In genomic region chr1:172119720-172120119, GRCm38 (mm10) we compare ENCODE assay signal across 8 mouse cellular contexts. TPM values are rescaled to one million over a fixed set of nuclear protein-coding genes. Genes with fewer than 3 reads are reported as not detected.
DNase-seq lines count a peak whose midpoint lies in the region; ATAC-seq and TF ChIP-seq lines count a peak whose summit lies in the region.

No protein-coding gene starts in this region.

- H3K4me3 ChIP-seq in cortical plate, adult 2 months (ENCODE audit: insufficient read depth, low read length): no peak overlapping the region
- no peak overlapping the region for H3K4me3 ChIP-seq in hindbrain, embryonic 11.5 days (ENCODE audit: low read depth, low read length)
- no peak overlapping the region for H3K4me3 ChIP-seq in lung, adult 2 months (replicated peaks; ENCODE audit: extremely low read depth, low read depth, low read length)
- H3K4me3 ChIP-seq in stomach, postnatal 0 days (ENCODE audit: low read depth, low read length): no peak overlapping the region

- H3K27ac ChIP-seq in cortical plate, adult 2 months (ENCODE audit: insufficient read depth, low read length): no peak overlapping the region
- H3K27ac ChIP-seq in hindbrain, embryonic 11.5 days (ENCODE audit: low read depth, low read length): no peak overlapping the region
- H3K27ac ChIP-seq in stomach, postnatal 0 days (replicated peaks): no peak overlapping the region

- no peaks in the 10 kb centered on the region for H3K4me1 ChIP-seq in cortical plate, adult 2 months (ENCODE audit: control insufficient read depth, insufficient read depth, low read length)
- H3K4me1 ChIP-seq in hindbrain, embryonic 11.5 days (replicated peaks; ENCODE audit: control insufficient read depth, insufficient read depth, low read length): no peaks in the 10 kb centered on the region
- H3K4me1 ChIP-seq in lung, adult 2 months (ENCODE audit: control insufficient read depth, insufficient read depth, low read length): no peaks in the 10 kb centered on the region
- H3K4me1 ChIP-seq in stomach, postnatal 0 days (replicated peaks; ENCODE audit: control insufficient read depth, insufficient read depth): no peaks in the 10 kb centered on the region

- TF ChIP-seq EP300 in stomach, postnatal 0 days (optimal IDR thresholded peaks at IDR 0.05): no peak

- peak; percentile 69 for TF ChIP-seq CTCF in cortical plate, adult 2 months (IDR thresholded peaks at IDR 0.05; ENCODE audit: extremely low read depth, insufficient read depth, low read length)
- TF ChIP-seq CTCF in lung, adult 2 months (IDR thresholded peaks at IDR 0.05; ENCODE audit: insufficient read depth, low read length): peak; percentile 59
- TF ChIP-seq CTCF in stomach, postnatal 0 days (IDR thresholded peaks at IDR 0.05; ENCODE audit: low read depth): peak; percentile 85

- no peaks in the 10 kb centered on the region for H3K9me3 ChIP-seq in hindbrain, embryonic 11.5 days (ENCODE audit: control insufficient read depth, low read length)
- H3K9me3 ChIP-seq in stomach, postnatal 0 days (ENCODE audit: control insufficient read depth, low read length): no peaks in the 10 kb centered on the region

- WGBS in hindbrain, embryonic 11.5 days: 65% methylated on average over 3 of the region's 3 CpGs
- WGBS in lung, adult 2 months: 45% methylated on average over 3 of the region's 3 CpGs
- WGBS in stomach, postnatal 0 days: 34% methylated on average over 3 of the region's 3 CpGs

- no peak for TF ChIP-seq POLR2A in cortical plate, adult 2 months (IDR thresholded peaks at IDR 0.05; ENCODE audit: extremely low read depth, insufficient read depth, low read length)
- no peak for TF ChIP-seq POLR2A in lung, adult 2 months (IDR thresholded peaks at IDR 0.05; ENCODE audit: borderline replicate concordance, extremely low read depth, low read depth, low read length)

- H3K4me2 ChIP-seq in hindbrain, embryonic 11.5 days (replicated peaks; ENCODE audit: low read depth, low read length): no peak overlapping the region
- H3K4me2 ChIP-seq in stomach, postnatal 0 days (replicated peaks; ENCODE audit: low read depth): no peak overlapping the region

- H3K9ac ChIP-seq in hindbrain, embryonic 11.5 days (ENCODE audit: low read depth, low read length): no peak overlapping the region
- no peak overlapping the region for H3K9ac ChIP-seq in stomach, postnatal 0 days (ENCODE audit: low read length)

- peak; percentile 40; the same call in 1 of the 2 replicates for ATAC-seq in hindbrain, embryonic 11.5 days (ENCODE audit: low FRiP score)
- peak; percentile 62; the same call in 1 of the 2 replicates for ATAC-seq in stomach, postnatal 0 days (ENCODE audit: low FRiP score, low TSS enrichment)

- DNase-seq in frontal cortex, adult 2 months (ENCODE audit: extremely low spot score in 1 of 2, low spot score in 1 of 2): peak; percentile 42 to 69
- DNase-seq in frontal cortex, postnatal 25 days (ENCODE audit: low spot score in 2 of 2): no peak
- peak; percentile 32 for DNase-seq in urinary bladder, postnatal 14 days (ENCODE audit: low spot score)
- DNase-seq in urinary bladder, postnatal 10 days (ENCODE audit: low spot score): no peak
- peak; percentile 73 for DNase-seq in hindbrain, embryonic 11.5 days (ENCODE audit: low spot score)
- DNase-seq in lung, adult 2 months: no peak
- peak; percentile 28 for DNase-seq in stomach, postnatal 0 days (ENCODE audit: low spot score)

- peaks cover 11% of the 10 kb centered on the region for H3K36me3 ChIP-seq in hindbrain, embryonic 11.5 days (ENCODE audit: control insufficient read depth, insufficient read depth, low read length)
- H3K36me3 ChIP-seq in stomach, postnatal 0 days (ENCODE audit: control insufficient read depth, insufficient read depth, low read length): peaks cover 45% of the 10 kb centered on the region

- no peaks in the 10 kb centered on the region for H3K27me3 ChIP-seq in hindbrain, embryonic 11.5 days (ENCODE audit: control insufficient read depth, insufficient read depth, low read length)
- no peaks in the 10 kb centered on the region for H3K27me3 ChIP-seq in stomach, postnatal 0 days (ENCODE audit: control insufficient read depth, insufficient read depth, low read length)

RNA-seq across cellular contexts. Expression of gene Pex19, which starts 6.8 kb away (rescaled TPM):
- 81.2 and 84.3 TPM in 2 replicates for polyA plus RNA-seq in frontal cortex, adult 2 months (2012; rRNA removed)
- 85.8 and 87.6 TPM in 2 replicates for polyA plus RNA-seq in cortical plate, adult 2 months (2012; rRNA removed)
- polyA plus RNA-seq in hindbrain, embryonic 11.5 days (2014; fragmentation: Nextera tagmentation; extraction: Ambion mirVana): 173 and 179 TPM in 2 replicates
- 47.4 and 63.0 TPM in 2 replicates for polyA plus RNA-seq in lung, adult 2 months (2012; rRNA removed)
- 82.9 and 92.0 TPM in 2 replicates for polyA plus RNA-seq in stomach, postnatal 0 days (2015; fragmentation: Nextera tagmentation; extraction: Ambion mirVana)

RNA-seq across cellular contexts. Expression of gene Dcaf8, which starts 28.2 kb away (rescaled TPM):
- 92.6 and 102 TPM in 2 replicates for polyA plus RNA-seq in frontal cortex, adult 2 months (2012; rRNA removed)
- 99.6 and 106 TPM in 2 replicates for polyA plus RNA-seq in cortical plate, adult 2 months (2012; rRNA removed)
- 87.8 and 96.0 TPM in 2 replicates for polyA plus RNA-seq in hindbrain, embryonic 11.5 days (2014; fragmentation: Nextera tagmentation; extraction: Ambion mirVana)
- 58.0 and 74.9 TPM in 2 replicates for polyA plus RNA-seq in lung, adult 2 months (2012; rRNA removed)
- 57.0 and 59.8 TPM in 2 replicates for polyA plus RNA-seq in stomach, postnatal 0 days (2015; fragmentation: Nextera tagmentation; extraction: Ambion mirVana)

RNA-seq across cellular contexts. Expression of gene Ncstn, which starts 37.1 kb away (rescaled TPM):
- polyA plus RNA-seq in frontal cortex, adult 2 months (2012; rRNA removed): 82.6 and 88.1 TPM in 2 replicates
- 89.5 and 90.6 TPM in 2 replicates for polyA plus RNA-seq in cortical plate, adult 2 months (2012; rRNA removed)
- polyA plus RNA-seq in hindbrain, embryonic 11.5 days (2014; fragmentation: Nextera tagmentation; extraction: Ambion mirVana): 120 and 121 TPM in 2 replicates
- 80.1 and 95.0 TPM in 2 replicates for polyA plus RNA-seq in lung, adult 2 months (2012; rRNA removed)
- 79.3 and 84.2 TPM in 2 replicates for polyA plus RNA-seq in stomach, postnatal 0 days (2015; fragmentation: Nextera tagmentation; extraction: Ambion mirVana)

RNA-seq across cellular contexts. Expression of gene Copa, which starts 37.4 kb away (rescaled TPM):
- 114 and 122 TPM in 2 replicates for polyA plus RNA-seq in frontal cortex, adult 2 months (2012; rRNA removed)
- polyA plus RNA-seq in cortical plate, adult 2 months (2012; rRNA removed): 104 and 105 TPM in 2 replicates
- 154 and 191 TPM in 2 replicates for polyA plus RNA-seq in hindbrain, embryonic 11.5 days (2014; fragmentation: Nextera tagmentation; extraction: Ambion mirVana)
- polyA plus RNA-seq in lung, adult 2 months (2012; rRNA removed): 31.5 and 53.1 TPM in 2 replicates
- 89.6 and 90.8 TPM in 2 replicates for polyA plus RNA-seq in stomach, postnatal 0 days (2015; fragmentation: Nextera tagmentation; extraction: Ambion mirVana)

Comparison
In these comparisons a context has a peak if more than half of its experiments do, and no peak if none do; other contexts are left out.
1. DNase-seq: peak in frontal cortex, adult 2 months (2 of 2), urinary bladder, postnatal 14 days (single experiment), hindbrain, embryonic 11.5 days (single experiment) and stomach, postnatal 0 days (single experiment); none in frontal cortex, postnatal 25 days (0 of 2), urinary bladder, postnatal 10 days (single experiment) and lung, adult 2 months (single experiment).
2. Peak in every context shown above with its lines, with median percentiles within 50 percentile points of each other: CTCF ChIP-seq.